Comparison of ENCODE assay signal across 26 mouse cellular contexts in the genomic region with DNA sequence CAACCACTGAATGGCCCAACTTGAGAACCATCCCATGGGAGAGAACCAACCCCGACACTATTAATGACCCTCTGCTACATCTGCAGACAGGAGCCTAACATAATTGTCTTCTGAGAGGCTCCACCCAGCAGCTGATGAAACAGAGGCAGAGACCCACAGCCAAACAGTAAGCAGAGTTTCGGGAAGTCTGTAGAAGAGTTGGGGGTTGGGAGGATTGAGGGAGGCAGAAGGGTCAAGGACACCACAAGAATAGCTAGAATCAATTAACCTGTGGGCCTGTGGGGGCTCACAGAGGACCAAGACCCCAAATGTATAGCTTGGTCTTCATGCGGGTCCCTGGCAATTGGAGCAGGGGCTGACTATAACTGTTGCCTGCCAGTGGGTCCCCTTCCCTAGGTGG. TPM values are rescaled to one million over a fixed set of nuclear protein-coding genes. Genes with fewer than 3 reads are reported as not detected.
"Had no signal": no experiment of that assay in that cellular context is flagged by ENCODE, and none has a peak within 500 bp of the region (broad histone marks: within the 10 kb centered on the region; RNA-seq: fewer than 3 reads in every experiment).

No protein-coding gene starts in this region.

- H3K9ac ChIP-seq: lung, embryonic 14.5 days; midbrain, embryonic 12.5 days; neural tube, embryonic 13.5 days; neural tube, embryonic 15.5 days had no signal

- H3K27me3 ChIP-seq: midbrain, embryonic 12.5 days; neural tube, embryonic 13.5 days; neural tube, embryonic 15.5 days had no signal

- H3K36me3 ChIP-seq: midbrain, embryonic 12.5 days; neural tube, embryonic 13.5 days; neural tube, embryonic 15.5 days had no signal

- DNase-seq: lung, embryonic 14.5 days; lung, postnatal 10 days; lung, postnatal 4 days; midbrain, embryonic 14.5 days; retina, postnatal 1 day; right cerebral cortex, adult 18-20 months; right cerebral cortex, postnatal 25 days; right cerebral cortex, postnatal 4 days; spleen, adult 18-20 months; thymus, adult 18-20 months; thymus, postnatal 14 days; thymus, postnatal 36 days had no signal

- H3K9me3 ChIP-seq: midbrain, embryonic 10.5 days; midbrain, embryonic 12.5 days; neural tube, embryonic 13.5 days; neural tube, embryonic 15.5 days had no signal

- H3K4me3 ChIP-seq: midbrain, embryonic 10.5 days; midbrain, embryonic 12.5 days; myocyte; neural tube, embryonic 13.5 days; neural tube, embryonic 15.5 days had no signal

- H3K4me2 ChIP-seq: lung, embryonic 14.5 days; midbrain, embryonic 12.5 days; neural tube, embryonic 13.5 days; neural tube, embryonic 15.5 days had no signal

- H3K27ac ChIP-seq: midbrain, embryonic 10.5 days; midbrain, embryonic 12.5 days; neural tube, embryonic 13.5 days; neural tube, embryonic 15.5 days had no signal

- H3K4me1 ChIP-seq: neural tube, embryonic 15.5 days had no signal

- ATAC-seq: midbrain, embryonic 16.5 days had no signal

RNA-seq across cellular contexts. Expression of gene Pdcl2, which starts 42.7 kb away (rescaled TPM):
- total RNA-seq: megakaryocyte, adult 5-6 weeks; megakaryocyte-erythroid progenitor cell, adult 5-6 weeks had no signal
- polyA plus RNA-seq: lung, embryonic 14.5 days; lung, embryonic 16.5 days; midbrain, embryonic 10.5 days; midbrain, embryonic 12.5 days; midbrain, embryonic 14.5 days; midbrain, embryonic 16.5 days; myocyte; neural tube, embryonic 11.5 days; neural tube, embryonic 13.5 days; neural tube, embryonic 15.5 days; small intestine, adult 2 months; stomach, embryonic 14.5 days; stomach, embryonic 16.5 days; thymus, postnatal 0 days had no signal
